Mouse (Mus musculus): Measurements from ENCODE around the gene Mob2.

The Mob2 gene

DNA sequence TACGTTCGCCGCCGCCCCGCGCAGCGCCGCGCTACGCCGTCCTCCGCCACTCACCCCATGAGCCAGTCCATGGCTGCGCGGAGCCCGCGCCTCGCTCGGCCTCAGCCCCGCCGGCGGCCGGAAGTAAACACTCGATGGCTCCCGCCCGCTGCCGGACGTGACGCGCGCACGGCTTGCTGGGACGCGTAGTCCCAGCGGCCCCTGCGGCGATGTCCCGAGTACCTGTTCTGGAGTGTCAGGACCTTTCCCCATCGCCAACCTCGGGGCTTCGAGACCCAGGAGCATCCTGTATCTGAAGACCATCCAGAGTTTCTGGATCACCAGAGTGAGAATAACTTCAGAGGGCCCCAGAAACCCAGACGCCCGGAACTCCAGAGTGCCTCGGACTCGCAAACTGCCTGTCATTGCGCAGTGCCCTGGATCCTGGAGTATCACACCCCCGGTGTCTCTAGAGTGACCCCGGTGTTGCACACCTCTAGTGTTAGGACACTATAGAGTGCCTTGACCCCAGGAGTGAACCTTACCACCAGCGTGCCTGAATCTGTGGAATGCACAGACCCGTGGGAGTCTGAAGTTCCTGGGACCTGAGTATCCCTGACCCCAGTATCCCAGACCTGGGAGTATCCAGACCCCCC lies at the start of gene Mob2:
Mob2 (minus strand) TSS at position 135 of the 635 bp plus-strand sequence.
- peak; percentile 95 for DNase-seq

GRCm38 (mm10) chr7:142104747-142105146 lies 43.9 kb upstream of the Mob2 start:
- no peak for DNase-seq

DNA sequence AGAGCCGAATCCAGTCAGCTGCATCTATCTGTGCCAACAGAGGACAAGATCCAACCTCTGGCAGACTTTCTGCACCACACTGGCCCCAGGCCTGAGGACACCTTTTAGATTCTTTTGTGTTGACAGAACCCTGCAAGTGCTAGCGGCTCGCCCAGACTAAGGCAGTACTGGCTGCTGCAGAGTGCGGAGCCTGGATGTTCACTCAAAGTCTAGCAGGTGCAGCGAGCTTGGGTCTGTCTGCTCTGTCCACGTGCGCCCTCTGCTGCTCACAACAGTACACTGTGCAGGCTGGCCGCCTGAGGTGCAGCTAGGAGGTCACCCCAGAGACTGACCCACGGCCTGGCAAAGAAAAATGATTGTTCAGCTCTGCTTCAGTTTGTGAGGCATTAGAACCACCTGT lies 36.9 kb upstream of the Mob2 start:
- DNase-seq = peak; percentile 91

DNA sequence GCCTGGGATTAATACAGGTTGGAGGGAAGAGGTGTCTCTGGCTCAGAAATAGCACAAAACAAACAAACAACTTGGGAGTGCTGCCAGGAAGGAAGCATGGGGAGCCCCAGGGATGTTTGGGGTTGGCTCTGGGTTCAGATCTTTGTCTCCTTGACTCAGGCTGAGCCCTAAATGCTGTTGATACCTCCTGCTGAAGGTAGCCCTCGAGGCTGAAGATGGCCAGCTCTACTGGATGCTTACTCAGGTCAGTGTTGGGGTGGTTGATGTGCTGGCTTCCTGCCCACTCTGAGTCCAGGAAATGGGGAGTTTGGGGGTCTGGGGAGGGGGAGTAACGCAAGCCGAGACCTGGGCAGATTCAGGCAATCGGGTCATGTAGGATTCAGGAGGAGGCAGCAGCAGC lies 35.8 kb upstream of the Mob2 start:
- DNase-seq = no peak

- DNase-seq = peak; percentile 94
Measured at GRCm38 (mm10) chr7:142095183-142095931, 34.5 kb upstream of the Mob2 start, which contains the start of gene Dusp8. Dusp8 (minus strand) TSS chr7:142095843.

DNA sequence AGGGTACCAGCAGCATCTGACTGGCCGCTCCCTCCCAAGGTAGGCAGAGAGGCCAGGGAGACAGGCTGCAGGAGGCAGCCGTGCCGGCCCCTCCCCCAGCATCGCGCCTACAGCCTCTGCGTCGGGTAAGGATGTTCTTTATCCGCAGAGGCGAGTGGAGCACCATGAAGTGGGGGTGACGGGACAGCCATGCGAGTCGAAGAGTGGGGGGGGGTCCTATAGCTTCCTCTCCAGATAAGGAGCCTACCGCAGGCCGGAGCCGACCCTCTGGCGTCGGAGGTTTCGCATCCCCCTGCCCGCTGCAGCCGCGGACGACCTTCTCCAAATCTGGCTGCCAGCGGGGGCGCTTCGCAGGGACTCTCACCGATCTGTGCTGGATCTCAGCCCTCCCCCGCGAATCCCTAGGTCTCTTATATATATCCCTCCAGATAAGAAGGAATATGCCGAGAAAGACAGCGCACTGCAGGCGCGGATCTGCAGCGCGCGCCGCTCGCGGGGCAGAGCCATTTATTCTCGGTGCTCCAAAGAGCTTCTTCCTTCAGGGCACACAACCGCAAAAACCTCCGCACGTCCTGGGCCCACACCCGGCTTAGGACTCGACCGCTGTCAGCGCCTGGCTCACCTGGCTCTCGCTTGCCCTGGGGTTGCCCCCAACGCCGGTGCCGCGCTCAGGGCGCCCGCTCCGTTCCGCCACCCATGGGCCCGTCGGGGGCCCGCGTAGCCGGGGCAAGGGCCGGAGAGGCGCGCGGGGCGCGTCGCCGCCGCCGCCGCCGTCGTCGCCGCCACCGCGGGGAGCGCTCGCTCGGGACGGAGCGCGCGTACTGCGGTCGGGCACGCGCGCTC lies 33.7 kb upstream of the Mob2 start:
- DNase-seq = peak; percentile 32

- DNase-seq = no peak
Measured at GRCm38 (mm10) chr7:142093696-142094240, 32.9 kb upstream of the Mob2 start.

DNA sequence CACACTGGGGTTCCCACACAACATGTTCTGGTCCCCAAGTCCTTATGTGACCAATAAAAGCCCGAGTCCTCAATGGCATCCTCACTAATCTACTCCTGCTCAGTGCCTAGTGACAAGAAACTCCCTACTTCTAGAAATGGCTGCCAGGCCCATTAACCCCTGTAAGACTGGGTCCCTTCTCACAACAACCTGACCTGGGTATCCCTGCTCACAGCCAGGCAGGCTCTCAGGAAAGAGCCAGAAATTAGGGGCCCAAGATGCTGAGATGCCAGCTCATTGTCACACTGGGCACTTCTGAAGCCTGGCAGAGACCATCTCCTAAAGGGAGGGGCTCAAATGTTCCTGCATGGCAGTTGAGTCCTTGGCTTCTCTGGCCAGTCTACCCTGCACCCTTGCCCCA lies 32.1 kb upstream of the Mob2 start:
- DNase-seq = no peak

DNA sequence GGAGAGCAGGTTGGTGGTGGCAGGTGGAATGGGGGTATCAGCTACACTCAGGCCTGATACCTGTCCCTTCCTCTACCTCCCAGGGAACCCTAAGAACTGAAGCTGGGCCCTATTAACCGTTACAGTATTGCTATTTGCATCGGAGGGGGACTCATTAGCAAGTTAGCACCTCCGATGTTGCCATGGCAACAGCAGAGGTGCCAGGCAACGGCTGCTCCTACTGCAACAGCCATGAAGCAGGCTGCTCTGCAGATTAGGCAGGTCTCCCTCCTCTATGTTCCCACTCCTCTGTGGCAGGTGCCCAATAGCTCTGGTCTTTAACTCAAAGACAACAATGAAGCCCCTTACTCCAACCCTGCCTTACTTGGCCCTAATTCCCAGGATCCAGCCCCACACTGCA lies 31.0 kb upstream of the Mob2 start:
- no peak for DNase-seq

DNA sequence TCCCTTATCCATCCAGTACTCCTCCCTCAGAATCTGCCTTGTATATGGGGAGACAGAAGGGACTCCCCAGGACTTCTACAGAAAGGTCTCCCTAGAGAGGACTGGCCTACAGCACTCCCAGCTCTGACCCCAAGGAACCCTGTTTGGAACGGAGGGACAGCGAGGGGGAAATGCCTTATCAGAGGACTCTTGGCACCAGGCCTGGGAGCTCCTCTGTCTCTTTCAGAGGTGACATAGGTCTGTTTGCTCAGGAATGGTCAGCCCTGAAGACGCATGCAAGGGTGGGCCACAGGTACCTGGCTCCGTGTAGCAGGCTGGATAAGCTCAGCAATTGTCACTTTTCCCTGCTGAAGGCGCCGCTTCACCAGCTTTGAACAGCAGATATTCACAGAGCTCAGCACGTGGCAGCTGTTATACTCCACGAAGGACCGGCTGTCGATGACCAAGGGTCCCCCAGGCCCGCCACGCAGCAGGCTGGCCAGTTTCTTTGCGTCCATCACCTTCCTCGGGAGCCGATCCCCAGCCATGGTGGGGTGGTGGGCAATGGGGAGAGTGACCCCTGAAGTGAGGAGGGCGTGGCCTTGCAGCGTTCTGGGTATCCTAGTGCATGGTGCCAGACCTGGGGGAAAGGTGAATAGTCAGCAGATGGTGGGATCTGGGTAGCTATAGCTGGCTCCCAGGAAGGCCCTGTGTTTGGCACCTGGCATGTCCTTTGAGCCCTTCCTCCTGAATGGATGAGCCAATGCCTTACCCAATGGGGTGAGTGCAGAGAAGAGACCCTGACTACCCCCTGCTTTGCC lies 29.0 kb upstream of the Mob2 start:
- DNase-seq = no peak

- DNase-seq = no peak
Measured at GRCm38 (mm10) chr7:142088886-142089285, 28.0 kb upstream of the Mob2 start.

- no peak for DNase-seq
Measured at GRCm38 (mm10) chr7:142087069-142087652, 26.3 kb upstream of the Mob2 start.

DNA sequence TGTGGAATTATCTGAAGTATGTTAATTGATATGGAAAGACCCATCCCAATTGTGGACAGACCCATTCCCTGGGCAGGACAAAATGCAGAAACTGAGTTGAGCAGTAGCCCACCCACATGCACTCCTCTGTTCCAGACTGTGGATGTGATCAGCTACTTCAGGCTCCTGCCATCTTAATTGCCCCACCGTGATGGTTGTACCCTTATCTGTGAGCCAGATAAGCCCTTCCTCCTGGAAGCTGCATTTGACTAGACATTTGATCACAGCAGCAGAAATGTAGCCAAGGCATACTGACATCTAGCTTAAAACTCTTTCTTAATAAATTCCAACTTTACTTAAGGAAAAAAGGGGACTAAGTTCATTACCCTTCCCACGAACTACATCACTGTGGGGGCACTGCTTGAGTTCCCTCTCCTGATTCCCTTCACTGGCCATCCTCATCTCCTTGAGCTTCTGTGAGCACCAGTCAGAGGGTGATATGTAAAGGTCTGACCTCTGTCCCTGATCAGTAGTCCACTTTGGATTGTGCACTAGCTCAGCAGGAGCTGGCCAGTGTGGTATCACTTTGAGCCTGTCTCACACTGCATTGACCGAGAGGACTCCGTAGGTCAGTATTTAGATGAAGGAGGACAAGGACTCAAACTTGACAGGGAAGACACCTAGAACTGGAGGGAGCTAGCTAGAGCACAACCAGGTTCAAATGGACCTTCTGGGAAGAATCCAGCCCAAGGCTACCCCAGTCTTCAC lies 25.5 kb upstream of the Mob2 start:
- no peak for DNase-seq

- DNase-seq = peak; percentile 92
Measured at GRCm38 (mm10) chr7:142084820-142085219, 24.0 kb upstream of the Mob2 start.

DNA sequence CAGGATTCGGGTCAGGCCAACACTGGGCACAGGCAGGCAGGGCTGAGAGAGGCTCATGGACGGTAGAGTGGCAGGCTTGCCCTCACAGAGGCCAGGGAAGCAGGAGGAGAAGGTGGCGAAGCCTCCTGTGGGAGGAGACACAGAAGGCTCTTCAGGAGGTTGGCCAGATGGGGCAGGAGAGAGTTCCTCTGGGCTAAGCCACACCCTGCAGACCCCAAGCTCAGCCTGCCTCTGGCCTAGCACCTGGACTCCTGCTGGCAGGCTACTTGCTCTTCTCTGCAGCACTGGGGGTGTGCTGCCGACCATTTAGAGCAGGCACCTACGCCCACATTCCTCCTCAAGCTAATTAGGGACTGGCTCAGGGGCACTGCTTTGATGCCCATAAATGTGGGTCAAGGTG lies 23.5 kb upstream of the Mob2 start:
- DNase-seq = peak; percentile 24

DNA sequence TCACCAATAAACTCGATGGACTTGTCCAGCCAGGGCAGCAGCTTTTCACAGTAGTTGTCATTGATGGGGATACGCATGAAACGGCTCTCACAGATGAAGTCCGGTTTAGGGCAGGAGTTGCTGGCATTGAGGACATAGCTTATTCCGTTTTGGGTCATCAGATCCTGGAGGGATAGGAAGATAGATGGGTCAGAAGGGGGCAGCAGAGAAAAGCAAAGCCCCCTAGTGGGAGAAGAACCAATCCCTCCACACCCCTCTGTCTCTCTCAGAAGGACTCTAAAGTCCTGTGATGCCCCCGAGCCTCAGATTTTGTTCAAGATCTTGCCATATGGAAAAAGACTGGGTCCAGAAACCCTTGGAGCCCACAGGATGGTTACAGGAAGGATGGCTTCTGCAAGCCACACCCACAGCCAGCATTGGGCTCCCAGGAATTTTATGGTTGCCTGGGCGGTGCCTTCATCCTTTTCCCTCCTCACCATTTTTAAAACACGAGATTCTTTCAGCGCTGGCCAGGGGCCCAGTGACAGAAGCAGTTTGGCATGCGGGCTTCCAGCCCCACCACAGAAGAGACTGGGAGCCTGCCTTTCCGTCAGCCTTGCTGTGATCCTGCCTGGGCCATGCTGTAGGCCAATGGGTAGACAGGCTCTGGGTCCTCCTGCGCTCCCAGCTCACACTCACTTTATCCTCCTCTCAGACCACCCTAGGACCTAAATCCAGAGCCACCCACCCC lies 22.9 kb upstream of the Mob2 start:
- peak; percentile 82 for DNase-seq

- no peak for DNase-seq
Measured at GRCm38 (mm10) chr7:142082607-142083006, 21.7 kb upstream of the Mob2 start.

GRCm38 (mm10) chr7:142082179-142082578 lies 21.3 kb upstream of the Mob2 start:
- no peak for DNase-seq

GRCm38 (mm10) chr7:142081736-142082135 lies 20.9 kb upstream of the Mob2 start:
- DNase-seq = no peak

- DNase-seq = no peak
Measured at GRCm38 (mm10) chr7:142080876-142081275, 20.0 kb upstream of the Mob2 start.

DNA sequence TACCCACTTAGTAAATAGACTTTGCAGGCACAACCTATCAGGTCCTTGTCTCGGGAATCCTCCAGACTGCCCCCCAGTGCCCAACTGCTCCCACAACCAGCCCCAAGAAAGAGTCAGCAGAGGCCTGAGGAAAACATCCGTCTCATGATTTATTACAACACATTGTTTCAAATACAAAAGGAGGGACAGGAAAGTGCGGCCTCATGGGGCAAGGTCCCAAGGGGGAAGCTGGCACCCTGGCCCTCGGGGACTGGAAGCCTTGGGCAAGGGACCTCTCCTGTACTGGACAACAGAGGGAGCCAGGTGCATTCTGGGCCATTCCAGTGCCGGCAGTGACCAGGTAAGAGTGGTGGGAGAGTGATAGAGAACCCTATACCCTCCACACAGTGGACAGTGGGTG lies 18.5 kb upstream of the Mob2 start:
- peak; percentile 55 for DNase-seq

Data from lung, postnatal 36 days (tissue).